Mouse (Mus musculus) liver, adult 2 months (tissue): ENCODE results near the gene Slc28a2.
"Not testable (repeated sequence)": the region's sequence is repeated elsewhere in the genome, so short reads cannot be mapped to it uniquely, and the experiment has no call there.

Experiments
- CTCF ChIP-seq: fragments of 200-500 bp; IDR thresholded peaks from 2 replicates; pipeline ENCODE4 v1.5.1; 2011; ENCODE audit warnings: low read depth, low read length, control low read depth
- POLR2A ChIP-seq: fragments of 200-500 bp; IDR thresholded peaks from 2 replicates; pipeline ENCODE4 v1.6.1; 2011; ENCODE audit warnings: low read length, control low read depth; ENCODE audit not compliant: insufficient read depth; ENCODE audit errors: extremely low read depth

GRCm38 (mm10) chr2:122486122-122486521, 59.8 kb downstream of the Slc28a2 start:
- not testable (repeated sequence) for TF ChIP-seq POLR2A, CTCF
